ENCODE assay signal across 8 mouse cellular contexts in the genomic region with DNA sequence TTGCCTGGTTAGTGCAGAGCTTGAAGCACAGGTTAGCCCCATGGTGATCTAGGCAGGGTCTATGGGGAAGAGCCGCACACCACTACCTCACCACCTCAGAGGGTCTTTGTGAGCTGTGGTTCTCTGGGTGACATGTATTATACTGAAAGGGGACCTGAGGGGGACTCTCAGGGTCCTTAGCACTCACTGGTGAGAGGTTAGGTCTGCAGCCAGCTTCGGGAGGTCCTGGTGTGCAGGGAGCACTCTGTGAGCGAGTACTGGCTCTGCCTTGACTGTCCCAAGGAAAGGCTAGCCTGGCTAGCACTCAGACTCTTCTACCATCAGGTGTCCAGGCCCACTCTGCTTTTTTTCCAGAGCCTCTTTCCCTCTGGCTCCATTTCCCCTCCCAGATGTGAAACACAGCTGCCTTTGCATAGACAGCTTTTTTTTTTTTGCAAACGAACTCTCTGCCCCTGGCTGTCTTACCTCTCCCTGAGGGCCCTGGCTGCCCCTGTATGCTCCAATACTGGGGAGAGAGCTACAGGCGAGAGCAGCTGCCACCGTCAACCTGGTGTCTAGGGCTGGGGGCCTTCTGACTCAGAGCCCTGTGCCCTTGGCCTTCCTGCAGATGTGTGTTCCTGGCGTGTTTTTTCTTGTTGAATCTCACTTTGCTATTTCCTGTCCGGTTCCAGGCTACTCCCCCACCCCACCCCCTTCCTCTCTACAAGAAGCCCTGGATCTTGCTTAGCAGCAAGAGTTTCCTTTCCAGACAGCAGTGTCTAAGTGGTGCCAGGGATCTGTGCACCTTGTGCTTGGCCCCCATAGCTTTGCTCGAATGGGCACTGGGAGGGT. TPM values are rescaled to one million over a fixed set of nuclear protein-coding genes. Genes with fewer than 3 reads are reported as not detected.
DNase-seq lines count a peak whose midpoint lies in the region; ATAC-seq and TF ChIP-seq lines count a peak whose summit lies in the region.

No protein-coding gene starts in this region.

- H3K4me1 ChIP-seq in heart, embryonic 16.5 days (ENCODE audit: control insufficient read depth, insufficient read depth, low read length) = peaks cover 81% of the 10 kb centered on the region
- peaks cover 30% of the 10 kb centered on the region for H3K4me1 ChIP-seq in small intestine, adult 2 months (ENCODE audit: control insufficient read depth, insufficient read depth, insufficient read length, low read length)

- H3K9me3 ChIP-seq in heart, embryonic 16.5 days (replicated peaks; ENCODE audit: control insufficient read depth, low read length) = no peaks in the 10 kb centered on the region

- TF ChIP-seq CTCF in small intestine, adult 2 months (IDR thresholded peaks at IDR 0.05; ENCODE audit: extremely low read depth, insufficient read length, insufficient replicate concordance, low read depth, low read length) = no peak

- H3K36me3 ChIP-seq in heart, embryonic 16.5 days (ENCODE audit: control insufficient read depth, insufficient read depth) = peaks cover 17% of the 10 kb centered on the region
- H3K36me3 ChIP-seq in small intestine, adult 2 months (ENCODE audit: control insufficient read depth, insufficient read depth, low read length) = peaks cover 2% of the 10 kb centered on the region

- H3K9ac ChIP-seq in heart, embryonic 16.5 days (ENCODE audit: low read length) = peak overlapping the region; percentile 58

- H3K27me3 ChIP-seq in heart, embryonic 16.5 days (ENCODE audit: control insufficient read depth, insufficient read depth, low read length) = no peaks in the 10 kb centered on the region
- H3K27me3 ChIP-seq in small intestine, adult 2 months (ENCODE audit: control insufficient read depth, insufficient read depth, low read length) = no peaks in the 10 kb centered on the region

- peak; percentile 86 for DNase-seq in adrenal gland, adult 2 months
- DNase-seq in adrenal gland, postnatal 4 days (ENCODE audit: low spot score in 2 of 2) = no peak
- DNase-seq in adrenal gland, postnatal 36 days = peak; percentile 79 to 81
- DNase-seq in kidney, postnatal 14 days = peak; percentile 84
- no peak for DNase-seq in cerebellum, adult 9-10 months
- DNase-seq in ovary, postnatal 36 days (ENCODE audit: low spot score) = no peak

- ATAC-seq in heart, embryonic 16.5 days (replicated peaks; ENCODE audit: extremely low read depth, insufficient read depth, low FRiP score) = no peak

- no peak for TF ChIP-seq POLR2A in small intestine, adult 2 months (IDR thresholded peaks at IDR 0.05; ENCODE audit: low read depth, low read length)

- 0 out of 2 replicates have a peak overlapping the region, but pooled peaks have one; percentile 16 for H3K4me2 ChIP-seq in heart, embryonic 16.5 days (ENCODE audit: low read depth, low read length)

- 35% methylated on average over 9 of the region's 9 CpGs for WGBS in heart, embryonic 16.5 days
- 56% methylated on average over 9 of the region's 9 CpGs for WGBS in small intestine, adult 2 months

- H3K4me3 ChIP-seq in heart, embryonic 16.5 days (ENCODE audit: low read length) = no peak overlapping the region
- no peak overlapping the region for H3K4me3 ChIP-seq in small intestine, adult 2 months (ENCODE audit: low read depth, low read length)

- H3K27ac ChIP-seq in heart, embryonic 16.5 days (ENCODE audit: low read length) = peak overlapping the region; percentile 84
- H3K27ac ChIP-seq in small intestine, adult 2 months (ENCODE audit: insufficient read depth, low read depth, low read length) = peak overlapping the region; percentile 46

RNA-seq across cellular contexts. Expression of a gene that starts 29.5 kb away (rescaled TPM):
- 100 to 1,000 TPM in 1 of 2 experiments, 10 to 100 TPM in 1; 87.4 to 150 TPM for total RNA-seq in adrenal gland, adult 2 months (2021)
- 122 and 125 TPM in 2 replicates for polyA plus RNA-seq in adrenal gland, adult 2 months (2012; rRNA removed)
- total RNA-seq in adrenal gland, postnatal 4 days (2021) = 100 to 1,000 TPM; 170 to 191 TPM
- total RNA-seq in adrenal gland, postnatal 36 days (2021) = 100 to 1,000 TPM; 141 to 263 TPM
- 52.0 and 56.3 TPM in 2 replicates for polyA plus RNA-seq in heart, embryonic 16.5 days (2015; fragmentation: Nextera tagmentation; extraction: Ambion mirVana)
- 38.2 and 40.5 TPM in 2 replicates for polyA plus RNA-seq in small intestine, adult 2 months (2012; rRNA removed)

RNA-seq across cellular contexts. Expression of a gene that starts 45.0 kb away (rescaled TPM):
- total RNA-seq in adrenal gland, adult 2 months (2021) = not detected
- polyA plus RNA-seq in adrenal gland, adult 2 months (2012; rRNA removed) = not detected in 2 replicates
- total RNA-seq in adrenal gland, postnatal 4 days (2021) = not detected
- total RNA-seq in adrenal gland, postnatal 36 days (2021) = not detected
- polyA plus RNA-seq in heart, embryonic 16.5 days (2015; fragmentation: Nextera tagmentation; extraction: Ambion mirVana) = not detected in 2 replicates
- not detected in 2 replicates for polyA plus RNA-seq in small intestine, adult 2 months (2012; rRNA removed)

Comparison
In these comparisons a context has a peak if more than half of its experiments do, and no peak if none do; other contexts are left out.
1. DNase-seq: peak in adrenal gland, adult 2 months (single experiment), adrenal gland, postnatal 36 days (2 of 2) and kidney, postnatal 14 days (single experiment); none in adrenal gland, postnatal 4 days (0 of 2), cerebellum, adult 9-10 months (single experiment) and ovary, postnatal 36 days (single experiment).